Mouse (Mus musculus): ENCODE results near the gene Hcst. TPM values are rescaled to one million over a fixed set of nuclear protein-coding genes. Genes with fewer than 3 reads are reported as not detected.

Gene Hcst
- polyA plus RNA-seq, 2 experiments, result 1.9 to 3.0 TPM

DNA sequence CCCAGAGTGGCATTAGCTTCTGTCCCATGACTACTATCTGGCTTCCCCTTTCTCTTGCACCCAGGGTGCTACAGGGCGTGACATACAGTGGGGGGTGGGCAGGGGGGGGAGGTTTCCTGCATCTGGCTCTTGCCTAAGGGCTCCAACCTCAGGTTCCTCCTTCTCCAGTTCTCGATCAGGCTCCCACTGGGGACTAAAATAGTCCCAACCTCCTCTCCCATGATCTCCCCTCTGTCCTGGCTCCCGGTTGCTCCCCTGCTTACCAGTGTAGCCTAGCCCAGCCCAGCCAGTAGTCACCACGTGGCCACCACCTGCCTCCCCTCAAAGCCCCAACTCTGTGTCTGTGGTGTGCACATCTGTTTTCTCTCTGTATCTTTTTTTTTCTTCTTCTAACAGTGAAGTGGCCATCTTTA, 6.9 kb downstream of the Hcst start:
- no peak overlapping the region for H3K27ac ChIP-seq (replicated peaks; ENCODE audit: low read depth, low read length)
- no peak overlapping the region for H3K4me3 ChIP-seq (replicated peaks; ENCODE audit: low read length)
- TF ChIP-seq POLR2A (IDR thresholded peaks at IDR 0.05; ENCODE audit: borderline replicate concordance, extremely low read depth, insufficient read depth, insufficient read length), result no peak
- 39% methylated on average over 4 of the region's 4 CpGs for WGBS
- H3K9me3 ChIP-seq (ENCODE audit: control insufficient read depth, low read length), result no peaks in the 10 kb centered on the region
- no peaks in the 10 kb centered on the region for H3K4me1 ChIP-seq (ENCODE audit: control insufficient read depth, insufficient read depth, low read length)
- no peak overlapping the region for H3K9ac ChIP-seq (ENCODE audit: low read depth, low read length, severe bottlenecking)
- no peaks in the 10 kb centered on the region for H3K36me3 ChIP-seq (ENCODE audit: control insufficient read depth, insufficient read depth, low read length)
- DNase-seq (ENCODE audit: low spot score) (no peak), ATAC-seq (ENCODE audit: low FRiP score, low read depth) (no peak)
- no peaks in the 10 kb centered on the region for H3K27me3 ChIP-seq (ENCODE audit: control insufficient read depth, insufficient read depth, low read length)
- H3K4me2 ChIP-seq (replicated peaks; ENCODE audit: low read depth, low read length, severe bottlenecking), result no peak overlapping the region

DNA sequence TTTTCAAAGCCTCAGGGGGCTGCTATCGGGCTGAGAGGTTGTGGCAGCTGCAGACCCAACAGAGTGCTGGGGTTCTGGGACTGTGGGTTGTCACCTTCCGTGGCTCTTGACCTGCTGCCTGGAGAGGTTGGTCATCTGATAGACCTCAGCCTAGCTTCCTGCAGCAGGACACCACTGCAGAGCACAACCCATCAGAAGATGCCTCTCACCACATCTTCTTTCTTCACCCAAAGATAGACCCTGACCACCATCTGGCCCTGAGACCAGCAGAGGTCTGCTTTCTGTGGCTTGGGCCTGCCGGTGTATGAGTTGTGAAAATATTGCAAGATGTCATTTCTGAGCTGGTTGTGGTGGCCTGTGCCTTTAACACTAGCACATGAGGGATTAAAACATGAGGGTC, 8.6 kb downstream of the Hcst start:
- no peak for ATAC-seq (ENCODE audit: low FRiP score, low read depth)

DNA sequence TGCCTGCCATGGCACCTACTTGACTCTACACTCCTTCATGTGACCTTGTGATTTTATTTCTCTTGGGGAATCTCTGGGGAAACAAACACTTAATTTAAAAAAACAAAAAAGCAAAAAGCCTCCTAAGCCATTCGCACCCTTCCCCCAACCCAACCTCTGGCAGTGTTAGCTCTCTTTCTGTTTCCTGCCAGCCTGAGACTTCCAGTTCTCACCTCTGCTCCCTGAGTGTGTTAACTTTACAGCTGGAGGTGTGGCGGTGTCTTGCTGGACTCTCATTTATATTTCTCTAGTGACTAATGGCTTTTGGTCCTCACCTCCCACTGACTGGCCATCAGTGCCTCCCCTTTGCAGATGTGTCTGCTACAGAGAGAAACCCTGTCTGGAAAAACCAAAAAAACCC, 9.9 kb downstream of the Hcst start:
- Histone ChIP-seq H3K9me3 (ENCODE audit: control insufficient read depth, low read length) (no peaks in the 10 kb centered on the region), H3K27ac (replicated peaks; ENCODE audit: low read depth, low read length) (no peak overlapping the region), H3K9ac (ENCODE audit: low read depth, low read length, severe bottlenecking) (no peak overlapping the region), H3K4me1 (ENCODE audit: control insufficient read depth, insufficient read depth, low read length) (no peaks in the 10 kb centered on the region), H3K36me3 (ENCODE audit: control insufficient read depth, insufficient read depth, low read length) (no peaks in the 10 kb centered on the region), H3K4me2 (replicated peaks; ENCODE audit: low read depth, low read length, severe bottlenecking) (no peak overlapping the region), H3K27me3 (ENCODE audit: control insufficient read depth, insufficient read depth, low read length) (no peaks in the 10 kb centered on the region), H3K4me3 (replicated peaks; ENCODE audit: low read length) (no peak overlapping the region)
- WGBS, result 36% methylated on average over 2 of the region's 2 CpGs
- ATAC-seq (ENCODE audit: low FRiP score, low read depth), result no peak
- no peak for TF ChIP-seq POLR2A (IDR thresholded peaks at IDR 0.05; ENCODE audit: borderline replicate concordance, extremely low read depth, insufficient read depth, insufficient read length)
- DNase-seq (ENCODE audit: low spot score), result no peak

More for the DNA sequence above, 8.6 kb downstream of the Hcst start:
- Histone ChIP-seq H3K36me3 (ENCODE audit: control insufficient read depth, insufficient read depth, low read length) (no peaks in the 10 kb centered on the region), H3K4me2 (replicated peaks; ENCODE audit: low read depth, low read length, severe bottlenecking) (no peak overlapping the region), H3K27ac (replicated peaks; ENCODE audit: low read depth, low read length) (no peak overlapping the region), H3K27me3 (ENCODE audit: control insufficient read depth, insufficient read depth, low read length) (no peaks in the 10 kb centered on the region), H3K4me1 (ENCODE audit: control insufficient read depth, insufficient read depth, low read length) (no peaks in the 10 kb centered on the region), H3K4me3 (replicated peaks; ENCODE audit: low read length) (no peak overlapping the region), H3K9me3 (ENCODE audit: control insufficient read depth, low read length) (no peaks in the 10 kb centered on the region), H3K9ac (ENCODE audit: low read depth, low read length, severe bottlenecking) (no peak overlapping the region)
- WGBS, result 64% methylated on average over 3 of the region's 3 CpGs
- DNase-seq (ENCODE audit: low spot score), result no peak
- TF ChIP-seq POLR2A (IDR thresholded peaks at IDR 0.05; ENCODE audit: borderline replicate concordance, extremely low read depth, insufficient read depth, insufficient read length), result no peak

DNA sequence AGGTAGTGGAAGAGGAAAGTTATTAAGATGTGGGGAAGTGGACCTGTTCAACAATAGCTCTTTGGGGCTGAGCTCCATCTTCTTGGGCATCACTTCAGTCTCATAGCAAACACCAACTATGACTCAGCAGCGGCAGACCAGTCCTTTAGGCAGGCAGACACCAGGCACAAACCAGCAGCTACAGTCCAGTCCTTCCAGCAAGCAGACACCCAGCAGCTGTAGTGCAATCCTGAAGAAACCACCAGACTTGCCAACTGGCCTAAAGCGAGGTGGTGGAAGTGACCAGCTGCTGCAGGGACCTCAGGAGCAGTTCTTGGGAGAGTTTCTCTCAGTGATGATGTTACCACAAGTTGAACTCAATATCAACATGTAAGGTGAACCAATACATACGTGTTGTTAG, 11.0 kb downstream of the Hcst start:
- Histone ChIP-seq H3K4me3 (replicated peaks; ENCODE audit: low read length) (no peak overlapping the region), H3K4me1 (ENCODE audit: control insufficient read depth, insufficient read depth, low read length) (no peaks in the 10 kb centered on the region), H3K36me3 (ENCODE audit: control insufficient read depth, insufficient read depth, low read length) (no peaks in the 10 kb centered on the region), H3K27ac (replicated peaks; ENCODE audit: low read depth, low read length) (no peak overlapping the region), H3K9me3 (ENCODE audit: control insufficient read depth, low read length) (no peaks in the 10 kb centered on the region), H3K27me3 (ENCODE audit: control insufficient read depth, insufficient read depth, low read length) (no peaks in the 10 kb centered on the region), H3K9ac (ENCODE audit: low read depth, low read length, severe bottlenecking) (no peak overlapping the region), H3K4me2 (replicated peaks; ENCODE audit: low read depth, low read length, severe bottlenecking) (no peak overlapping the region)
- TF ChIP-seq POLR2A (IDR thresholded peaks at IDR 0.05; ENCODE audit: borderline replicate concordance, extremely low read depth, insufficient read depth, insufficient read length), result no peak
- no peak for ATAC-seq (ENCODE audit: low FRiP score, low read depth)
- no peak for DNase-seq (ENCODE audit: low spot score)
- 86% methylated on average over 3 of the region's 3 CpGs for WGBS

DNA sequence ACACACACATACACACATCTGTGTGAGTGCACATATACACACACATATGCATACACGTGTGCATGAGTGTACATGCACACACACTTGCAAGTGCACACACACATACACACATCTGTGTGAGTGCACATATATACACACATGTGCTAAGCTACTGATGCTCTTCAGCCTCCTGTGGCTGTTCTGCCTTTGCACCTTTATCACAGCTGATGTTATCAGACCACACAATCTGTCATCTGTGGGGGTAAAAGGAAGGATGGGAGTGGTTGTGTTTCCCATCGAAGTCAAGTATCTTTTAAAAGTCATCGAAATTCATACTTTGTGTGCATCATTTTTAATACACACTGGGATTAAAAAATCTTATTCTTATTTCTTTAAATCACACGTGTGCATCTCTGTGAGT, 17.3 kb downstream of the Hcst start:
- ATAC-seq (ENCODE audit: low FRiP score, low read depth) (no peak), DNase-seq (ENCODE audit: low spot score) (no peak)
- H3K27ac ChIP-seq (replicated peaks; ENCODE audit: low read depth, low read length), result no peak overlapping the region
- 69% methylated on average over 4 of the region's 4 CpGs for WGBS
- H3K27me3 ChIP-seq (ENCODE audit: control insufficient read depth, insufficient read depth, low read length), result no peaks in the 10 kb centered on the region
- no peaks in the 10 kb centered on the region for H3K4me1 ChIP-seq (ENCODE audit: control insufficient read depth, insufficient read depth, low read length)
- H3K36me3 ChIP-seq (ENCODE audit: control insufficient read depth, insufficient read depth, low read length), result no peaks in the 10 kb centered on the region
- H3K9ac ChIP-seq (ENCODE audit: low read depth, low read length, severe bottlenecking), result no peak overlapping the region
- H3K4me2 ChIP-seq (replicated peaks; ENCODE audit: low read depth, low read length, severe bottlenecking), result no peak overlapping the region
- H3K9me3 ChIP-seq (ENCODE audit: control insufficient read depth, low read length), result no peaks in the 10 kb centered on the region
- no peak for TF ChIP-seq POLR2A (IDR thresholded peaks at IDR 0.05; ENCODE audit: borderline replicate concordance, extremely low read depth, insufficient read depth, insufficient read length)
- no peak overlapping the region for H3K4me3 ChIP-seq (replicated peaks; ENCODE audit: low read length)

DNA sequence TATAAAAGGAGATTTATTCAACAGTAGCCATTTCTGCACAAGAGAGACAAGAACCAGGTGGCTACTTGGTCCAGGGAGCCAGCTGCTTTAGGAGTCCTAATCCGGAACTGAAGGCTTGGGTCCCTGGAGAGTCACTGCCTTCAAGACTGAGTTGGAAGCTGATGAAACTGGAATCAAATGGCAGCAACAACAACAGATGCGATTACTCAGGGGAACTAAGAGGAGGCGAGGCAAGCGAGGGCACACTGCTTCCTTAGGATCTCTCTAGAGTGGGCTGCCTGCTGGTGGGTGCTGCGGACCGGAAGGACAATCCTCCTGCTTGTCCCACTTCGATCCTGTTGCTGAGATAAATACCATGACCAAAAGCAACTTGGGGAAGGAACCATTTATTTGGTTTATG, 20.0 kb downstream of the Hcst start:
- peak; percentile 39 for DNase-seq (ENCODE audit: low spot score)
- no peaks in the 10 kb centered on the region for H3K27me3 ChIP-seq (ENCODE audit: control insufficient read depth, insufficient read depth, low read length)
- H3K4me1 ChIP-seq (ENCODE audit: control insufficient read depth, insufficient read depth, low read length), result no peaks in the 10 kb centered on the region
- no peak; the same call in 1 of the 2 replicates for ATAC-seq (ENCODE audit: low FRiP score, low read depth)
- no peaks in the 10 kb centered on the region for H3K9me3 ChIP-seq (ENCODE audit: control insufficient read depth, low read length)
- H3K36me3 ChIP-seq (ENCODE audit: control insufficient read depth, insufficient read depth, low read length), result no peaks in the 10 kb centered on the region
- no peak overlapping the region for H3K27ac ChIP-seq (replicated peaks; ENCODE audit: low read depth, low read length)
- TF ChIP-seq POLR2A (IDR thresholded peaks at IDR 0.05; ENCODE audit: borderline replicate concordance, extremely low read depth, insufficient read depth, insufficient read length), result no peak
- no peak overlapping the region for H3K9ac ChIP-seq (ENCODE audit: low read depth, low read length, severe bottlenecking)
- 59% methylated on average over 7 of the region's 7 CpGs for WGBS
- H3K4me3 ChIP-seq (replicated peaks; ENCODE audit: low read length), result no peak overlapping the region
- H3K4me2 ChIP-seq (replicated peaks; ENCODE audit: low read depth, low read length, severe bottlenecking), result no peak overlapping the region

Data from limb, embryonic 14.5 days (tissue).